Mouse (Mus musculus): Measurements from ENCODE around the gene Spdl1. TPM values are rescaled to one million over a fixed set of nuclear protein-coding genes. Genes with fewer than 3 reads are reported as not detected.

Gene Spdl1
- total RNA-seq, 2 experiments from 2014 or later, result 0.88 to 1.0 TPM

DNA sequence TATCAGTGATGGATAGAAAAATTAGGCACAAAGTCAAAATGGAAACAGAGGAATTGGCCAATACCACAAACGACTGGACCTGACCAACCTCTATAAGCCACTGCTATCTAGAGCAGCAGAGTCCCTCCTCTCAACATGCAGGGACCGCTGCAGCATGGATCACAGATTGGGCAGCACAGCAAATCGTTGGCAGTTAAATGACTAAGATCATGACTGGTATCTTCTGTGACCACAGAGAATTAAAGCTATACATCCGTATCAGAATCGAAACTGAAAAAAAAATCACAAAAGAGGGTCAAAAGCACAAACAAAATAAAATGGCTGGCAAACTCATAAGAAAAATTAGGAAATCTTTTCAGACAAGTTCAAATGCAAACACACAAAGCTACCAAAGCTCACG, 71.3 kb downstream of the Spdl1 start:
- no peak for DNase-seq (ENCODE audit: low spot score in 2 of 2)

DNA sequence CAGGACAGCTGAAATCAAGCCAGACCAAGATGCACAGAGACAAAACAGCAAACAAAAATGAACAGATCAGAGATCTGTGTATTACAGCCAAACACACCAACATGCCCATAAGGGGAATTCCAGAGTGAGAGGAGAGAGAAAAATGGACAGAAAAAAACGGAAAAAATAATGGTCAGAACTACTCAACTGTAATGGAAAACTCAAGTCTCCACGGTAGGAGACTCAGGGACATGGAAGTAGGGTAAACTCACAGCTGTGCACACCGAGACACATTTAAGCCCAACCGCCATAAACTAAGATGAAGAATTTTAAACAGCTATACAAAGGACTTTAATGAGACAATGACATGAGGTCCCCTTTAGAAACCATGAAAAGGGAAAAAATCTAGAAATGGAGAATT, 73.9 kb downstream of the Spdl1 start:
- DNase-seq (ENCODE audit: low spot score in 2 of 2), result no peak

Other genes starting within 250 kb of the Spdl1 start
- 1 to 10 TPM; 3.5 to 4.1 TPM for gene Dock2, start 49.7 kb downstream of the Spdl1 start, total RNA-seq (2021)

Data from layer of hippocampus, postnatal 14 days (tissue).